Mouse (Mus musculus): ENCODE measurements around the gene Pmf1.
"Not testable (repeated sequence)": the region's sequence is repeated elsewhere in the genome, so short reads cannot be mapped to it uniquely, and the experiment has no call there.

DNA sequence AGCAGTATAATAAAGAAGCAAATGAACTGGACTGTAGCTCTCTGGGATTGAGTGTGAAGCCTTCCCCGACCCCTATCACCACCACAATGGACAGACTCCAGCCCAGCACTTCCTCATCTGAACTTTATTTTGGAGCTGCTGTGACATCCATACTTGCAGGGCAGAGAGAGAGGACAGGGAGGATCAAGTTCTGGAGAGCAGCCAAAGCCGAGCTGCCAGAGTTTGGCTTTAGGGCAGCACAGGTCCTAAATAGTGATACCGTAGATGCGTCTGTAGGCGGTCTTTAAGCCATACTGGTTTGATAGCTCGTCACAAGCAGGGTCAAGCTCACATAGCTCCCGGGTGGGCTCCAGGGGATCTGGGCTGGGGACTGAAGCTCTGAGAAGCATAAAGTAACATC lies 41.6 kb downstream of the Pmf1 start:
- TF ChIP-seq CTCF (IDR thresholded peaks at IDR 0.05; ENCODE audit: low read depth, low read length); POLR2A (IDR thresholded peaks at IDR 0.05; ENCODE audit: insufficient read depth, low read length): not testable (repeated sequence)

All from ES-Bruce4 (cell line).